Mouse (Mus musculus) spleen, adult 2 months (tissue): ENCODE data around the gene Sox13. TPM values are rescaled to one million over a fixed set of nuclear protein-coding genes. Genes with fewer than 3 reads are reported as not detected.
"Not testable (repeated sequence)": the region's sequence is repeated elsewhere in the genome, so short reads cannot be mapped to it uniquely, and the experiment has no call there.

Source experiments
- DNase-seq, 2 experiments: peaks; one replicate each; pipeline versions ENCODE4 v3.0.0 to v3.0.0-alpha.2; 2012 to 2021; ENCODE audit warnings: low spot score in 2 of 2, low read depth in 1 of 2
- H3K27ac ChIP-seq: fragments of 200-500 bp; 2 replicates; pipeline ENCODE4 v1.5.1; 2012; ENCODE audit warnings: low read length, inconsistent platforms; ENCODE audit not compliant: insufficient read depth
- H3K27me3 ChIP-seq: fragments of 200-500 bp; 2 replicates; pipeline ENCODE4 v1.6.1; 2012; ENCODE audit warnings: mild to moderate bottlenecking, moderate library complexity, low read length, inconsistent platforms; ENCODE audit not compliant: control insufficient read depth, insufficient read depth
- H3K36me3 ChIP-seq: fragments of 200-500 bp; 2 replicates; pipeline ENCODE4 v1.6.1; 2012; ENCODE audit warnings: mild to moderate bottlenecking, low read length, inconsistent platforms; ENCODE audit not compliant: control insufficient read depth, insufficient read depth
- H3K4me1 ChIP-seq: fragments of 200-500 bp; 2 replicates; pipeline ENCODE4 v1.6.1; 2011; ENCODE audit warnings: inconsistent platforms; ENCODE audit not compliant: control insufficient read depth, insufficient read depth, insufficient read length
- H3K4me3 ChIP-seq: fragments of 200-500 bp; 2 replicates; pipeline ENCODE4 v1.5.1; 2011; ENCODE audit warnings: mild to moderate bottlenecking, inconsistent platforms; ENCODE audit not compliant: insufficient read depth, insufficient read length; ENCODE audit errors: extremely low read depth
- CTCF ChIP-seq: fragments of 200-500 bp; IDR thresholded peaks from 2 replicates; pipeline ENCODE4 v1.5.1; 2011; ENCODE audit warnings: mild to moderate bottlenecking, inconsistent platforms; ENCODE audit not compliant: insufficient read depth, insufficient read length, insufficient replicate concordance; ENCODE audit errors: extremely low read depth
- POLR2A ChIP-seq: fragments of 200-500 bp; IDR thresholded peaks from 2 replicates; pipeline ENCODE4 v1.6.1; 2011; ENCODE audit warnings: low read depth, low read length, inconsistent platforms
- WGBS: fragments of 180-500 bp; shearing (Covaris S2); methylation state at CpG from one replicate; pipeline ENCODE4 v1.1.7; 2018; 5-methylcytosine and 5-hydroxymethylcytosine counted together
- polyA plus RNA-seq: library from polyadenylated mRNA; depleted of rRNA; stranded (reverse); fragments of >200 nt; gene quantifications from 2 replicates; pipeline ENCODE4 v1.2.3, GENCODE M21; 2012

The Sox13 gene
- polyA plus RNA-seq, 1 experiment, result 13.6 TPM

DNA sequence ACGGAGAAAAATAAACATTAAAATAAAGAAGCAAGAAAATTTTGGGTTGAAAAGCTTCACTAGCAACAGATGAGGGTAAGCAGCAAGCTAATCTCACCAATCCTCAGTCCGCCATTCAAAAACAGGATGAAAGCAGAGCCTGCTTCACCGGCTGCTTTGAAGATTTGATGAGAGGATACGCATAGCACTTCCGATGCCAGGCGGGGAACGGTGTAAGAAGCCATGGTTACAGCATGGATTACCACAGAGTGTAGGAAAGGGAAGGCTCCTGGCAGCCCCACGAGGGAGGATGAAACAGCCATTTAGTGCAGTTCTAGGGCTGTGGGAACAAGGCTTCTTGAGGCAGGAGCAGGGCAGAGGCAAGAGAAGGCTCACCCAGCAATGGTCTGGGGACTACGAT lies 72.4 kb downstream of the Sox13 start:
- Histone ChIP-seq H3K27me3 (no peaks in the 10 kb centered on the region), H3K27ac (no peak overlapping the region), H3K4me1 (peaks cover 21% of the 10 kb centered on the region; the same call in 1 of the 2 replicates), H3K4me3 (no peak overlapping the region), H3K36me3 (no peaks in the 10 kb centered on the region)
- DNase-seq, result no peak
- no peak for TF ChIP-seq POLR2A
- TF ChIP-seq CTCF, result no peak
- WGBS, result 50% methylated on average over 9 of the region's 9 CpGs

DNA sequence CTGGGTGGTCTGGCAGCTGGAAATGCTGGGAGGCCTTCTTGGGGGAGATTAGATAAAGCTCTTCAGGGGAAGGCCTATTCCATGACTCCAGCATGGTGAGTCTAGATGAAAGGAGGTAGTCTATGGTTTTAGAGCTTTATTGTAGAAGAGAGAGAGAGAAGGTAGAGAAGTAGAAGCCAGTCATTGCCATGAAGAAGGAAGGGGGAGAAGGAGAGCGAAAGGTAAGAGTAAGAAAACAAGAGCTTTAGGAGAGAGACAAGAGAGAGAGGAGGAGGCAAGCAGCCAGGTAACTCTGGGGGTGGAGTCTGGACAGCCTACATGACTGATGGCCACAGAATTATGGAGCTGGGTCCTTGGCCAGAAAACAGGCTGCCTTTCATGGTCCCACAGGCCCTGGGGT lies 74.0 kb downstream of the Sox13 start, which contains the start of gene Ren1:
TSS of gene Ren1 (plus strand) at position 301 of the 400 bp plus-strand sequence.
- WGBS, result 100% methylated on average over 1 of the region's 1 CpGs
- Histone ChIP-seq H3K4me1 (peaks cover 11% of the 10 kb centered on the region; the same call in 1 of the 2 replicates), H3K36me3 (no peaks in the 10 kb centered on the region), H3K4me3 (no peak within 1 kb of the TSS), H3K27ac (no peak within 1 kb of the TSS), H3K27me3 (no peaks in the 10 kb centered on the region)
- no peak for DNase-seq
- TF ChIP-seq POLR2A, result no peak
- no peak for TF ChIP-seq CTCF

DNA sequence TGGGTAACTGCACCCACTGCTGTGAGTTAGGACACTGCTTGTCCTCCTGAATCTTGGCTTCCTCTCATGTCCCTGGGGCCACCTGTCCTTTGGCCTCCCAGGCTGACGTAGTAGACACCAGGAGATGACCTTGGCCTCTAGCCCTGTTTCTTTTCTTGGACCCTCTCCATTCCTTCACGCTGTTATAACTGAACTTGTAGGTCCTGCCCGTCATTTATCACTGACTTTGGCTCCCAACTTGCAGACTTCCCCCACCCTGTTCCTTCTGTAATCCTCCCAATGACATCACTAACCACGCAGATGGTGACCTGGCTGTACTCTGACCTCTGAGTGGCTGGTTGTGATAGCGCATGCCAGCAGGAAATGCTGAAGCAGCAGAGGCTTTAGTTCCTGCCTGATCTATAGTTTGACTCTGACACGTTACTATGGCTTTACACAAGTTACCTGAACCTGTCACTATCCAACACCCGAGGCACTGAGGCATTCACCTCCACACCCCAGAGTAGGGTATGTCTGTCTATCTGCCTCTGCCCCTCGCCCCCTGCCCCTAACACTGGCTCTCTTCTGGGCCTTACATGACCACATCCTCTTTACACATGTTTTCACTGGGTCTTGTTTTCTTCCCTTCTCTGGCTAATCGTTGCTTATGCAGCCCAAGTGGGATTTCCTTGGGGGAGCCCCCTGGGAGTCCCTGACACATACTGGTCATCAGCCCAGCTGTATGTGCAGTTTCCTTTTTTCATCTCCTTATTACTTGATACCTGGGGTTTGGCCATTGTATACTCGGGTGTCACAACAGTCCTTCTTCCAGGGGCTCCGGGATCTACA lies 76.3 kb downstream of the Sox13 start:
- Histone ChIP-seq H3K4me1 (peaks cover 11% of the 10 kb centered on the region; the same call in 1 of the 2 replicates), H3K4me3 (no peak overlapping the region), H3K27ac (peak overlapping the region; percentile 59), H3K27me3 (no peaks in the 10 kb centered on the region), H3K36me3 (no peaks in the 10 kb centered on the region)
- DNase-seq, result peak; percentile 24 to 50
- 25% methylated on average over 11 of the region's 11 CpGs for whole genome bisulfite sequencing
- no peak for TF ChIP-seq CTCF
- no peak for TF ChIP-seq POLR2A

DNA sequence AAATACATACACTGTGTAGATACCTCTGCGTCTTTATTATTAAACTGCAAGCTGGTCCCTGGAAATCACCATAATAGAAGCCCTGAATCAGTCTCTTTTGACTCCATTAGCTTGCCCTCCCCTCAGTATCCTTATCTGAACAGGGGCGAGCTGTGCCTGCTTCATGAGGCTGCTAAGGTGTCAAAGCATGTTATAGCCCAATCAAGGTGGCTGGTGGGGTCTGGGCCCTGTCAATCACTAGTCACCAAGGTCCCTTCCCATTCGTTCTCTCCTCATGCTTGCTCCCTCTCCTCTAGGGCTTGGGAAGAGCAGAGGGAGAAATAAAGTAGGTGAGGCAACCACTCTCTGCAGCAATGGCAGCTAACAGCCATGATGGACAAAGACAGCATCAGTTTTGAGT lies 77.0 kb downstream of the Sox13 start:
- Histone ChIP-seq H3K27ac (peak overlapping the region; percentile 13; the same call in 1 of the 2 replicates), H3K27me3 (no peaks in the 10 kb centered on the region), H3K36me3 (no peaks in the 10 kb centered on the region), H3K4me3 (no peak overlapping the region), H3K4me1 (peaks cover 11% of the 10 kb centered on the region; the same call in 1 of the 2 replicates)
- WGBS, result 87% methylated on average over 3 of the region's 3 CpGs
- no peak for DNase-seq
- TF ChIP-seq CTCF (no peak), POLR2A (no peak)

DNA sequence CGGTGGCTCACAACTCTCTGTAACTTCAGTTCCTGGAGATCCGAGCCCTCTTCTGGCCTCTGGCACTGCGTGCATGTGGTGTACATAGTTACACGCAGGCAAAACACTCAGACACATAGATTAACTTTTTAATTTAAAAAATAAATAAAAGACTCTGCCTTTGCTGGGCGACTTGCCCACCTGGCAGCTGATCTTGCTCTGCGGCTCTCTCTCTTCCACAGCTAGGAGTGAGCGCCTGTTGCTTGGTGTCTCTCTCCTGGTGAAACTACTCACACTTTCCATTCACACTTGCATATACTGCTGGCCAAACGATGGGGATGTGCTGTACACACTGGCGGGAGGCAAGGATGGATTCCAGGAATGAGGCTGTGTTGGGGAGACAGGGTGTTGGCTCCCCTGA lies 77.6 kb downstream of the Sox13 start:
- peaks cover 11% of the 10 kb centered on the region; the same call in 1 of the 2 replicates for H3K4me1 ChIP-seq
- 92% methylated on average over 9 of the region's 9 CpGs for WGBS
- H3K27me3 ChIP-seq, result no peaks in the 10 kb centered on the region
- no peak for DNase-seq
- H3K4me3 ChIP-seq, result no peak overlapping the region
- no peak overlapping the region for H3K27ac ChIP-seq
- no peaks in the 10 kb centered on the region for H3K36me3 ChIP-seq
- TF ChIP-seq POLR2A, result no peak
- no peak for TF ChIP-seq CTCF

DNA sequence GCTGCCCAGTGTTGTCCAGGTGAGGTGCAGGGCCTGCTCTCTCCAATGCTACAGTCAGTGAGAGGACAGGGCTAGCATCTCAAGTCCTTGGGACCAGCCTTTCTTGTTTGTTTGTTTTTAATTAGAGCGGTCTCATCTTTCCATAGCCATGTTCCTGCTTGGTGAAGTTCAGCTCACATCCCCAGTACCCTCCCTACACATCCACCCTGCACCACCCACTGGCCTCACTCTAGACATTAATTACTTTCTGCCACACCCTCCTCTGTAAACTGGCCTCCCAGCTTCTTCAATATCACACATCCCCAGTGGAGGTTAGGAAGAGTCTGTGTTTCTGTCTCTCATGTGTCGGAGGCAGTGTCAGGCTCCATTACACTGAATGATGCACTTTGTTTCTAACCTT lies 79.8 kb downstream of the Sox13 start:
- H3K27ac ChIP-seq, result no peak overlapping the region
- no peak overlapping the region for H3K4me3 ChIP-seq
- WGBS, result 98% methylated on average over 2 of the region's 2 CpGs
- TF ChIP-seq POLR2A (no peak), CTCF (no peak)
- no peaks in the 10 kb centered on the region for H3K27me3 ChIP-seq
- DNase-seq, result no peak
- peaks cover 7% of the 10 kb centered on the region; the same call in 1 of the 2 replicates for H3K4me1 ChIP-seq
- no peaks in the 10 kb centered on the region for H3K36me3 ChIP-seq

DNA sequence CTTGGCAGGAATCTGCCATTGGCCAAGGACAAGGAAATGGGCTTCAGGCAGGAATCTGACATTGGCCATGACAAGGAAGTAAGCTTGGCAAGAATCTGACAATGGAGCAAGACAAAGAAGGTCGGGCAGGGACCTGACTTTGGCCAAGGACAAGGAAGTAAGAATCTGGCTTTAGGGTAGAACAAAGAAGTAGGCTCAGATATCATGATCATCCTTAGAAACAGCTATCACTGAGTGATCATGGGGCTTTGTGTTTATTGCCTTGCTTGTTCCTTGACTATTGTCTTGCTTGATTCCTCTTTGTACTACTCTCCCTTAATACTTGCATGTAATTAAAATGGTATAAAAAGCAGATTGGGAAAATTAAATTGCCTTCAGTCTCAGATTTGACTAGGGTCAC lies 83.8 kb downstream of the Sox13 start:
- not testable (repeated sequence) for DNase-seq, H3K4me1 ChIP-seq, H3K4me3 ChIP-seq, H3K27me3 ChIP-seq, H3K36me3 ChIP-seq, H3K27ac ChIP-seq
- 56% methylated on average over 1 of the region's 1 CpGs for WGBS
